Mouse (Mus musculus) cortical plate, adult 2 months (tissue): ENCODE data around the gene Mfsd6.

ENCODE experiments used
- CTCF ChIP-seq: fragments of 200-500 bp; IDR thresholded peaks from 2 replicates; pipeline ENCODE4 v1.5.1; 2011; ENCODE audit warnings: mild to moderate bottlenecking, control low read depth, low read length; ENCODE audit not compliant: insufficient read depth; ENCODE audit errors: extremely low read depth
- POLR2A ChIP-seq: fragments of 200-500 bp; IDR thresholded peaks from 2 replicates; pipeline ENCODE4 v1.6.1; 2011; ENCODE audit warnings: mild to moderate bottlenecking, low read length, control low read depth; ENCODE audit not compliant: insufficient read depth; ENCODE audit errors: extremely low read depth

DNA sequence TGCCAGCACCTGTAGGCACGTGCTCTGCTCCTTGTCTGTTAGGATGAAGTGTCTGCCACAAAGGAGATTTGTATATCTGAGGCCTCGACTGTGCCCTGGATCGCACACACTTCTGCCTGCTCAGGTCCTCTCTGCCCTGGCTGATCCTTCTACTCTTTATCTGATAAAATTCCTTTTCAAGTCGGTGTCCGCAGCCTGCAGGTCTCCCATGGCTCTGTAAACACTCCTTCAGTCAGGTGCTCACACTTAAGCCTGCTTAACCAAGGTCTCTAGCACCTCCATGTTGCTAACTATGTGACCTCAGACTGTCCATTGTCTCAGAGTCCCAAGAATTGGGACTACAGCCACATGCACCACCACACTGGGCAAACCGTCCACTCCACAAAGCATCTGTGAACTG lies 87.0 kb downstream of the Mfsd6 start:
- TF ChIP-seq CTCF (no peak), POLR2A (no peak)
